Mouse (Mus musculus): ENCODE measurements around the gene Gstt4. TPM values are rescaled to one million over a fixed set of nuclear protein-coding genes. Genes with fewer than 3 reads are reported as not detected.
"Not testable (repeated sequence)": the region's sequence is repeated elsewhere in the genome, so short reads cannot be mapped to it uniquely, and the experiment has no call there.

Gstt4 gene
- polyA plus RNA-seq, 1 experiment: not detected

DNA sequence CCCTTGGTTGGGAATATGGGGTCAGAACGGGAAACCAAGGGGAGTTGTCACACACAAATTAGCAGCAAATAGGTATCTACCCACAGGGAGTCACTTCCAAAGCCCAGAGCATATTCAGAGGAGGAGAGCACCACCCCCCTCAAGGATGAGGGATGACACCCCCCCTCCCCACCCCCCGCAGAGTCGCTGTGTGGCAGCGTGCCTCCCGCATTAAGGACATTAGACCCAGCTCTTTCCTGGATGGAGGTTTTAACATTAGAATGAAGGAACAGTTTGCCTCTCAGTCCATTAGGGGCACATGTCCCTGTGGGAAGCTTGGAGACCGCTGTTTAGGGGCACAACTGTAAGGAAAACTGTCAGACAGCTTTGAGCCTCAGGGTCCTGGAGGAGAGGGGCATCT, 28.7 kb upstream of the Gstt4 start:
- H3K4me3 ChIP-seq (ENCODE audit: low read depth, low read length): no peak overlapping the region
- WGBS: 55% methylated on average over 6 of the region's 6 CpGs
- TF ChIP-seq CTCF (IDR thresholded peaks at IDR 0.05; ENCODE audit: extremely low read depth, insufficient read length, insufficient replicate concordance, low read depth, low read length) (no peak), POLR2A (IDR thresholded peaks at IDR 0.05; ENCODE audit: low read depth, low read length) (no peak)
- H3K27me3 ChIP-seq (ENCODE audit: control insufficient read depth, insufficient read depth, low read length): no peaks in the 10 kb centered on the region
- no peak overlapping the region for H3K27ac ChIP-seq (ENCODE audit: insufficient read depth, low read depth, low read length)
- H3K4me1 ChIP-seq (ENCODE audit: control insufficient read depth, insufficient read depth, insufficient read length, low read length): no peaks in the 10 kb centered on the region
- no peaks in the 10 kb centered on the region for H3K36me3 ChIP-seq (ENCODE audit: control insufficient read depth, insufficient read depth, low read length)

DNA sequence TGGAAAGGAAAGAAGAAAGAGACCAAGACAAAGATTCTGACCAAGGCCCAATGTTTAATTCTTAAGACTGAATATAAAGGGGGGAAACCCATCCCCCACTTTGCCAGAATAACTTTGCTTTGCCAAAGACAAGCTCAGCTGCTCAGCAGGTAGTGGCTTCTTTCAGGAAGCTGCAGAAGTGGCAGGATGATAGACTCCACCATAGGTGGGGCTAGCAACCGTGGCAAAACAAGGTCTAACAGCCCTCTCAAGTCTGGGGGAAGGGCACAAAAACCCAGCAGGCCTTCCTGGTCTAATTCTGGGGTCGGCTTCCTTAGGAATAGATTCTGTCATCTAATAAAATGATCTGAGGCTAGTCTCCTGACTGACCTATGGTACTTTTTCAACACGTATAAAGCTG, 26.0 kb upstream of the Gstt4 start:
- no peak overlapping the region for H3K4me3 ChIP-seq (ENCODE audit: low read depth, low read length)
- no peaks in the 10 kb centered on the region for H3K36me3 ChIP-seq (ENCODE audit: control insufficient read depth, insufficient read depth, low read length)
- H3K27me3 ChIP-seq (ENCODE audit: control insufficient read depth, insufficient read depth, low read length): no peaks in the 10 kb centered on the region
- 36% methylated on average over 3 of the region's 3 CpGs for WGBS
- no peak overlapping the region for H3K27ac ChIP-seq (ENCODE audit: insufficient read depth, low read depth, low read length)
- TF ChIP-seq CTCF (IDR thresholded peaks at IDR 0.05; ENCODE audit: extremely low read depth, insufficient read length, insufficient replicate concordance, low read depth, low read length) (no peak), POLR2A (IDR thresholded peaks at IDR 0.05; ENCODE audit: low read depth, low read length) (no peak)
- no peaks in the 10 kb centered on the region for H3K4me1 ChIP-seq (ENCODE audit: control insufficient read depth, insufficient read depth, insufficient read length, low read length)

DNA sequence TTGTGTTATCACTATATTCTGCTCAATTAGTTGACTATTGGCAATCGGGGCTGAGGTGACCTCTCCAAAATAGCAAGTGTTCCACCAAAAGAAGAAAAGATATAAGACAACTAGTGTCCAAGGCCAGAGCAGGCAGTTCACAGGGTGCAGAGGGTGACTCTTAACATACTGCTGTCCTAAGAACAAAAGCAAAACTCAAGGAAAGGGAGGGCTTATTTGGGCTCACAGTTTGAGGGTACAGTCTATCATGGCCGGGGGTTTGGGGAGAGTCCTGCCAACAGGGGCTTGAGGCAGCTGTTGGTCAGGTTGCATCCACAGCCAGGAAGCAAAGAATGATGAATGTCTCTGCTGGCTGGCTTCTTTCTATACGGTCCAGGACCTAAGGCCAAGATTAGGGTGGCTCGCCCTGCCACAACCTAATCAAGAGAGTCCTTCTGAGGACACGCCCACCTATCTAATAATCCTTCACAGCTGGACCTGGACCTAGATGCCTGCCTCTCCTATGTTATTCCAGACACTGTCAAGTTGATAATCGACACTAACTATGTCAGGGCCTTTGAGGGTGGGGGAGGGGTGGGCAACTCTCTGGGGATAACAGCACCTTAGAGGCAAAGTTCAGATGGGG, 23.1 kb upstream of the Gstt4 start:
- H3K27ac ChIP-seq (ENCODE audit: insufficient read depth, low read depth, low read length): no peak overlapping the region
- H3K27me3 ChIP-seq (ENCODE audit: control insufficient read depth, insufficient read depth, low read length): no peaks in the 10 kb centered on the region
- TF ChIP-seq CTCF (IDR thresholded peaks at IDR 0.05; ENCODE audit: extremely low read depth, insufficient read length, insufficient replicate concordance, low read depth, low read length): no peak
- no peak for TF ChIP-seq POLR2A (IDR thresholded peaks at IDR 0.05; ENCODE audit: low read depth, low read length)
- WGBS: 53% methylated on average over 6 of the region's 6 CpGs
- no peaks in the 10 kb centered on the region for H3K4me1 ChIP-seq (ENCODE audit: control insufficient read depth, insufficient read depth, insufficient read length, low read length)
- no peaks in the 10 kb centered on the region for H3K36me3 ChIP-seq (ENCODE audit: control insufficient read depth, insufficient read depth, low read length)
- no peak overlapping the region for H3K4me3 ChIP-seq (ENCODE audit: low read depth, low read length)

DNA sequence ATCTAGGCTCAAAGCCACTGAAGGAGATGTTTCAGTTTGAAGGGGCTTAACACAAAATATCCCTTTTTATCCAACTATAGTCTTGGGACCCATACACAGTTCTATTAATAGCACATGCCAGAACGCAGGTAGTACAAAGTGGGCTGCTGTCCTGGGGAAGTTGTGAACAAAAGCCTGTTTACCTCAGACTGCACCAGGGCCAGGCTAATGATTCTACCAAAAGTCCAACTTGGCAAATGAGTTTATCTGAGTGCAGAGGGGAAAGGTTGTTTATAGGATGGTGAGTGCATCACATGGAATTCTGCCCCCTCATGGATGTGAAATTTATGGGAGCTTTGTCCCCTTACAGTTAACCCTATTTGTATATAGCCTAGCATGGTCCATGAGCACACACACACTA, 22.5 kb upstream of the Gstt4 start:
- WGBS: 61% methylated on average over 1 of the region's 1 CpGs
- TF ChIP-seq CTCF (IDR thresholded peaks at IDR 0.05; ENCODE audit: extremely low read depth, insufficient read length, insufficient replicate concordance, low read depth, low read length) (no peak), POLR2A (IDR thresholded peaks at IDR 0.05; ENCODE audit: low read depth, low read length) (no peak)
- Histone ChIP-seq H3K4me3 (ENCODE audit: low read depth, low read length) (no peak overlapping the region), H3K4me1 (ENCODE audit: control insufficient read depth, insufficient read depth, insufficient read length, low read length) (no peaks in the 10 kb centered on the region), H3K36me3 (ENCODE audit: control insufficient read depth, insufficient read depth, low read length) (no peaks in the 10 kb centered on the region), H3K27ac (ENCODE audit: insufficient read depth, low read depth, low read length) (no peak overlapping the region), H3K27me3 (ENCODE audit: control insufficient read depth, insufficient read depth, low read length) (no peaks in the 10 kb centered on the region)

DNA sequence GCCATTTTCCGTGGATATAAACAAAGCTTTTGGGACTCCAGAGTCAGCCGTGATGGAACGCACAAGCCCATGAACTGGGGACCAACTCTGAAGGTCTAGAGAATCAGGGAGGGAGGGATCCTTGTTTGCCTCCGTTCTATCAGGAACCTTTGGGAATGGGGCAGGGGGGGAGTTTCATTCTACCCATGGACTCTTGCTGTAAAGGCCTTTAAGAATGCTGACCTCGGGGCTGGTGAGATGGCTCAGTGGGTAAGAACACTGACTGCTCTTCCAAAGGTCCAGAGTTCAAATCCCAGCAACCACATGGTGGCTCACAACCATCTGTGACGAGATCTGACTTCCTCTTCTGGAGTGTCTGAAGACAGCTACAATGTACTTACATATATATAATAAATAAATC, 21.6 kb upstream of the Gstt4 start:
- H3K4me1 ChIP-seq (ENCODE audit: control insufficient read depth, insufficient read depth, insufficient read length, low read length); H3K27me3 ChIP-seq (ENCODE audit: control insufficient read depth, insufficient read depth, low read length); H3K27ac ChIP-seq (ENCODE audit: insufficient read depth, low read depth, low read length); H3K4me3 ChIP-seq (ENCODE audit: low read depth, low read length); H3K36me3 ChIP-seq (ENCODE audit: control insufficient read depth, insufficient read depth, low read length): not testable (repeated sequence)
- 80% methylated on average over 6 of the region's 6 CpGs for WGBS

DNA sequence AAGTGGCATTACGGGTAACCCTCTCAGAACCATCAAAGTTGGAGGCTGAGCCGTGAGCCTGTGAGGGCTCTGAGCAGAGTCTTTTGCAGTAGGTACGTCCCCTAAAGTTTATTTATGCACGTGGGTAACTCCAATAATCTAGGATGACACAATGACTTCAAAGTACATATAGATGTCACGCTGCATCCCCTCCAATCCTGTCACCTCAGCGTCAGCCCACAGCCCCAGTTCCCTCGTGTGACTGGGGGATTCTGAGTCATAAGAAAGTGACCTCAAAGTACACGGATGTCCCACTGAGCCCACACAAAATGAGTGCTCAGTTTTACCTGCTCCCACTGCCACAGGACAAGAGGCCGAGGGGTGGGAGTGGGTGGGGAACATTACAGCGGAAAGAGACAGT, 16.7 kb upstream of the Gstt4 start:
- Histone ChIP-seq H3K36me3 (ENCODE audit: control insufficient read depth, insufficient read depth, low read length) (no peaks in the 10 kb centered on the region), H3K27ac (ENCODE audit: insufficient read depth, low read depth, low read length) (no peak overlapping the region), H3K4me1 (ENCODE audit: control insufficient read depth, insufficient read depth, insufficient read length, low read length) (peaks cover 2% of the 10 kb centered on the region), H3K4me3 (ENCODE audit: low read depth, low read length) (no peak overlapping the region), H3K27me3 (ENCODE audit: control insufficient read depth, insufficient read depth, low read length) (no peaks in the 10 kb centered on the region)
- WGBS: 81% methylated on average over 10 of the region's 10 CpGs
- TF ChIP-seq CTCF (IDR thresholded peaks at IDR 0.05; ENCODE audit: extremely low read depth, insufficient read length, insufficient replicate concordance, low read depth, low read length): no peak
- no peak for TF ChIP-seq POLR2A (IDR thresholded peaks at IDR 0.05; ENCODE audit: low read depth, low read length)

GRCm38 (mm10) chr10:75837248-75837759, 15.0 kb upstream of the Gstt4 start, which contains the start of gene Gstt2:
TSS of gene Gstt2 (minus strand) at chr10:75837424.
- Histone ChIP-seq H3K4me1 (ENCODE audit: control insufficient read depth, insufficient read depth, insufficient read length, low read length) (peaks cover 10% of the 10 kb centered on the region), H3K4me3 (ENCODE audit: low read depth, low read length) (peak within 1 kb of the TSS; percentile 86), H3K27ac (ENCODE audit: insufficient read depth, low read depth, low read length) (peak within 1 kb of the TSS; percentile 82), H3K27me3 (ENCODE audit: control insufficient read depth, insufficient read depth, low read length) (no peaks in the 10 kb centered on the region), H3K36me3 (ENCODE audit: control insufficient read depth, insufficient read depth, low read length) (no peaks in the 10 kb centered on the region)
- 1% methylated on average over 21 of the region's 21 CpGs for WGBS
- TF ChIP-seq CTCF (IDR thresholded peaks at IDR 0.05; ENCODE audit: extremely low read depth, insufficient read length, insufficient replicate concordance, low read depth, low read length) (peak; percentile 34; the same call in 1 of the 2 replicates), POLR2A (IDR thresholded peaks at IDR 0.05; ENCODE audit: low read depth, low read length) (peak; percentile 38)

Measured in small intestine, adult 2 months (tissue).